Mouse (Mus musculus) adrenal gland, adult (tissue): ENCODE results near the gene Kcnmb4.

Source experiments
- DNase-seq, 2 experiments: peaks; one replicate each; pipeline ENCODE4 v3.0.0; 2022 to 2023; ENCODE audit warnings: low spot score in 1 of 2; ENCODE audit not compliant: inconsistent age in 2 of 2

The Kcnmb4 gene

GRCm38 (mm10) chr10:116458786-116459185, 14.9 kb downstream of the Kcnmb4 start:
- DNase-seq, result no peak

- DNase-seq, result no peak
These were observed 20.9 kb downstream of the Kcnmb4 start for GRCm38 (mm10) chr10:116452771-116453170.

- peak; percentile 58 to 60 for DNase-seq
These were observed 23.1 kb downstream of the Kcnmb4 start for GRCm38 (mm10) chr10:116450621-116451020.

GRCm38 (mm10) chr10:116448166-116448565, 25.5 kb downstream of the Kcnmb4 start:
- no peak for DNase-seq

GRCm38 (mm10) chr10:116447176-116447575, 26.5 kb downstream of the Kcnmb4 start:
- no peak for DNase-seq

GRCm38 (mm10) chr10:116446040-116446439, 27.6 kb downstream of the Kcnmb4 start:
- no peak for DNase-seq

GRCm38 (mm10) chr10:116444826-116445225, 28.9 kb downstream of the Kcnmb4 start:
- no peak for DNase-seq

- no peak for DNase-seq
These were observed 29.3 kb downstream of the Kcnmb4 start for GRCm38 (mm10) chr10:116444371-116444770.

- DNase-seq, result no peak
These were observed 32.7 kb downstream of the Kcnmb4 start for GRCm38 (mm10) chr10:116440946-116441345.

GRCm38 (mm10) chr10:116440088-116440487, 33.6 kb downstream of the Kcnmb4 start:
- no peak for DNase-seq

GRCm38 (mm10) chr10:116435455-116435854, 38.2 kb downstream of the Kcnmb4 start:
- no peak for DNase-seq

- no peak for DNase-seq
These were observed 41.3 kb downstream of the Kcnmb4 start for GRCm38 (mm10) chr10:116432421-116432820.

GRCm38 (mm10) chr10:116428026-116428780, 45.5 kb downstream of the Kcnmb4 start:
- no peak for DNase-seq

- DNase-seq, result no peak
These were observed 47.5 kb downstream of the Kcnmb4 start for GRCm38 (mm10) chr10:116426176-116426575.

GRCm38 (mm10) chr10:116424921-116425320, 48.8 kb downstream of the Kcnmb4 start:
- no peak for DNase-seq

GRCm38 (mm10) chr10:116422551-116422950, 51.1 kb downstream of the Kcnmb4 start:
- DNase-seq, result peak in 1 of 2 experiments; percentile 35

- no peak for DNase-seq
These were observed 52.7 kb downstream of the Kcnmb4 start for GRCm38 (mm10) chr10:116420976-116421375.

GRCm38 (mm10) chr10:116418121-116418726, 55.5 kb downstream of the Kcnmb4 start:
- no peak for DNase-seq

- DNase-seq, result peak; percentile 89 to 90
These were observed 57.0 kb downstream of the Kcnmb4 start for GRCm38 (mm10) chr10:116416726-116417125.

- DNase-seq, result no peak
These were observed 57.5 kb downstream of the Kcnmb4 start for GRCm38 (mm10) chr10:116416142-116416541.

GRCm38 (mm10) chr10:116410826-116411225, 62.9 kb downstream of the Kcnmb4 start:
- peak; percentile 72 to 82 for DNase-seq

GRCm38 (mm10) chr10:116407684-116408359, 65.9 kb downstream of the Kcnmb4 start:
- DNase-seq, result no peak
